Mouse (Mus musculus): ENCODE measurements around the gene Ptpn6.

The Ptpn6 gene

DNA sequence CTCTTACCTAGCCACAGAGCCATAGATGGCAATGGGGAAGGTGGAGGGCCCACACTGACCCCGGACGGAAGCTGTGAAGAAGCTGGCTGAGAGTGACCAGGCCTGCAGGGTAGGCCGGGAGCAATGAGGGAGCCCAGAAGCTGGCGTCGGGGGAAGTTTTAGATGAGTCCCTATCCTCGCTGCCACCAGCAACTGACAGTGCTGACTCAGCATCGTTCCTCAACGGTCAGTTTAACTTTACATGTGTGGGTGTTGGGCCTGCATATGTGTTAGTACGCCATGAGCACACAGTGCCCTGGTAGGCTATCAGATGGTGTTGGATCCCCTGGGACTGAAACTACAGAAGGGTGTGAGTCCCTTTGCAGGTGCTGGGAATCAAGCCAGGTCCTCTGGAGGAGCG, 14.0 kb downstream of the Ptpn6 start:
- DNase-seq: no peak

DNA sequence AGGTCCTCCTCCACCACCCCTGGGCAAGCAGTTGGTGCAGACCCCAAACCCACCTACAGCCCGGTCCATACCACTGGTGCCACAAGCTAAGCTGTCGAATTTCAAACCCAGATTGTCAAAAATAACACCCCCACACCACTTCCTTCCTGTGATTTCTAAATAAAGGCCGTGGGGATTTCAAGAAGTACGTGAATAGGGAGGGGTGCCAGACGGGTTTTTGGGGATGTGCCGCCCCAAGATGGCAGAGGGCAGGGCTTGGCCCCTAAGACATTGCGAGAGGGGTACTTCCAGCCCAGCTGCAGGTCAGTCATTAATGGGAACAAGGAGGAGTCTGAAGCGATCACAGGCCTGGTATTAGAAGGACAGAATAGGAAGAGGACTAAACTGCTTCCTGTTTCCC, 15.0 kb downstream of the Ptpn6 start:
- DNase-seq: no peak

DNA sequence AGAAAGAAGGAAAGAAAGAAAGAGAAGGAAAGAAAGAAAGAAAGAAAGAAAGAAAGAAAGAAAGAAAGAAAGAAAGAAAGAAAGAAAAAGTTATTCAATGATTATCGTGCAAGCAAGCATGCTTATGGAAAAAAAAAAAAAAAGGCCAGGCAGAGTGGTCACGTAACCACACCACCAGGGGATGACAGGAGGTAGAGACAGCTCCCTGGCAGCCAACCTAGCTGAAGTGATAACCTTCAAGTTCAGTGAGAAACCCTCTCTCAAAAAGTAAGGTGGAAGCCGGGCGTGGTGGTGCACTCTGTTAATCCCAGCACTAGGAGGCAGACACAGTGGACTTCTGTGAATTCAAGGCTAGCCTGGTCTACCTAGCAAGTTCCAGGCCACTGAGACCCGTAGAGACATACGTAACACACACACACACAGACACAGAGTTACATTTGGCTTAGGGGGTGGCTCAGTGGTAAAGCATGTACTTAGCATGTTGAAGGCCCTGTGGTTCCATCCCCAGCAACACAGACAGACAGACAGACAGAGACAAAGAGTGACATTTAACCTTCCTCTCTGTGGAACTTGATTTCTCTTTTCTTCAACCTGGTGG, 15.5 kb downstream of the Ptpn6 start:
- DNase-seq: no peak

GRCm38 (mm10) chr6:124720904-124721303, 17.6 kb downstream of the Ptpn6 start:
- no peak for DNase-seq

- DNase-seq: no peak
Measured at GRCm38 (mm10) chr6:124719354-124719978, 19.0 kb downstream of the Ptpn6 start.

GRCm38 (mm10) chr6:124718703-124719102, 19.8 kb downstream of the Ptpn6 start:
- DNase-seq: peak; percentile 69

- no peak for DNase-seq
Measured at GRCm38 (mm10) chr6:124717968-124718367, 20.5 kb downstream of the Ptpn6 start.

DNA sequence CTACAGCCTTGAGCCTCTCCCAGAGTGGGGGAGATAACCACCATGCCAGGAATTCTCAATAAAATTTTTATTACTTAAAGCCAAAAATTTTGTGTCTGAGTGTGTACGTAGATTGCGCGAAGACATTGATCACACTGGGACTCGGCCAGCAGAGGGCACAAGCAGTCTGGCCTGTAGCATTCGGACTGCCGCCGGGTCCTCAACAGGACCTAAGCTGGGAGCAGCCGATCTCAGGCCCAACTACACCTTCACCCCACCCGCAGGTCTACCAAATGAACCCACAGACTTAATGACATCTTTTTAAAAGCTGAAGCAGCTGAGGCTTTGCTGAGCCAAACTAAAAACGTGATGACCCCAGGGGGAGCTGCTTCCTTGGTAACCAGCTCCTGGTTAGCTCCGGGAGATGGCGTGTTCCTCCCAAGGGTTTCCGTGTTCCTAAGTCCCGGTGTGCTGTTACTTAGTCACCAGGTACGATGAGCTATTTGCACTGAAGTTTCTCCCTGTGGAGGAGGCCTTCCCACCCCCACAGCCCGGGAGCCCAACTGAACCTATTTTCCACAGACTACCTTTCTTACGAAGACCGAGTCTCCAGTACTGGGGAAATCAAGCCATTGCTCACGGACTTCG, 21.5 kb downstream of the Ptpn6 start:
- peak; percentile 26 for DNase-seq

- no peak for DNase-seq
Measured at GRCm38 (mm10) chr6:124712918-124713317, 25.6 kb downstream of the Ptpn6 start.

- DNase-seq: peak; percentile 97
Measured at GRCm38 (mm10) chr6:124711824-124712782, 26.4 kb downstream of the Ptpn6 start, which contains the start of the genes Emg1 and Phb2. TSS of gene Emg1 (minus strand) at chr6:124712178. TSS of gene Phb2 (plus strand) at chr6:124712336.

DNA sequence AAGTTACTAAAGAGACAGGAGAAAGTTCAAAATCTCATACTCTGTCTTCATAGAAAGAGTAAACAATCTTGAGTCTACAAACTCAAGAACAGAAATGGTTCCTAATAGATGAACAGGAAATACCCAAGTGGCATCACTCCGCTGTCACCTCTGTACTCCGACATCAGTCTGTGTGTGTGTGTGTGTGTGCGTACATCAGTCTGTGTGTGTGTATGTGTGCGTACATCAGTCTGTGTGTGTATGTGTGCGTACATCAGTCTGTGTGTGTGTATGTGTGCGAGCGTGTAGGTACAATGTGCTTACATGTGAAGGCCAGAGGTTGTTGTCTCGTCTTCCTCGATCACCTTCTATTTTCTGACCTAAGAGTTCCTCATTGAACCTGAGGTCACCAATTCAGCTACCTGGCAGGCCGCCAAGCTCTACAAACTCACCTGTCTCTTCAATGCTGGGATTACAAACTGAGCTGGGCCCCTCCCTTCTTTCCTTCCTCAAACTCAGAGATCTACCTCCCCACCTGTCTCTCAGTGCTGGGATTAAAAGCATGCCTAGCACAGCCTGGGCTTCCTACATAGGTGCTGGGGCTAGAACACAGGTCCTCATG, 30.1 kb downstream of the Ptpn6 start:
- DNase-seq: no peak

GRCm38 (mm10) chr6:124706061-124706627, 32.4 kb downstream of the Ptpn6 start:
- DNase-seq: no peak

- DNase-seq: no peak
Measured at GRCm38 (mm10) chr6:124704417-124704816, 34.1 kb downstream of the Ptpn6 start.

- no peak for DNase-seq
Measured at GRCm38 (mm10) chr6:124703789-124704188, 34.7 kb downstream of the Ptpn6 start.

GRCm38 (mm10) chr6:124702784-124703103, 35.8 kb downstream of the Ptpn6 start:
- DNase-seq: peak; percentile 64

DNA sequence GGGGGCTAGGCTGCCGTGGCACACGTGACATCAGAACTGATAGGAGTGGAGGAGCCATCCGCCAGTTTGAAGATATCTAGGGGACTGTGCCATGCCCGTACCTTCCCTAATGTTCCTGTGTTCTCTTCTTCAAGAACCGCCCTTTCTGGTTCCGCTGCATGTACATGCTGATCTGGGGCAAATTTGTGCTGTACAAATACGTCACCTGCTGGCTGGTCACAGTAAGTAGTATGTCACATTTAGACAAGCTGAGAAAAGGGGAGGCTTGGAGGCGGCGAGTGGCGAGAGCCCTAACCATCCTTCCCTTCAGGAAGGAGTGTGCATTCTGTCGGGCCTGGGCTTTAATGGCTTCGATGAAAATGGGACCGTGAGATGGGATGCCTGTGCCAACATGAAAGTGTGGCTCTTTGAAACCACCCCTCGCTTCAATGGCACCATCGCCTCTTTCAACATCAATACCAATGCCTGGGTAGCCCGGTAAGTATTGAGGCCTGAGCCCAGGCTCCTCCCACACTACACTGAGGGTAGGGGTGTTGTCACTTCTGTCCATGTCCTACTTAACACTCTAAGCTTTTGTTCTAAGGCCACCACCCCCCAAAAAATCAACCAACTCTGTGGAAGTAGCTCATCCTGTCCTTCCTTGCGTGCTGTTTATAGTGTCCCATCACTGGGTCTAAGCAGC, 36.3 kb downstream of the Ptpn6 start:
- DNase-seq: no peak

- no peak for DNase-seq
Measured at GRCm38 (mm10) chr6:124701338-124701737, 37.2 kb downstream of the Ptpn6 start.

GRCm38 (mm10) chr6:124699962-124700610, 38.4 kb downstream of the Ptpn6 start:
- peak; percentile 74 for DNase-seq

- no peak for DNase-seq
Measured at GRCm38 (mm10) chr6:124699366-124699765, 39.1 kb downstream of the Ptpn6 start.

GRCm38 (mm10) chr6:124698751-124699150, 39.8 kb downstream of the Ptpn6 start:
- no peak for DNase-seq

GRCm38 (mm10) chr6:124696441-124697150, 41.9 kb downstream of the Ptpn6 start:
- DNase-seq: no peak

All from kidney, adult 11 months (tissue).